Mouse (Mus musculus): Measurements from ENCODE around the gene AU041133. TPM values are rescaled to one million over a fixed set of nuclear protein-coding genes. Genes with fewer than 3 reads are reported as not detected.

Gene AU041133
- polyA plus RNA-seq, 1 experiment from 2014 or later, result 4.1 TPM

- Histone ChIP-seq H3K27ac (ENCODE audit: low read length) (peak overlapping the region; percentile 96), H3K27me3 (ENCODE audit: control insufficient read depth, insufficient read depth, low read length) (no peaks in the 10 kb centered on the region), H3K9ac (ENCODE audit: low read length) (peak overlapping the region; percentile 78), H3K4me1 (ENCODE audit: control insufficient read depth, insufficient read depth, low read length) (0 out of 2 replicates have a peak, but pooled peaks cover 4% of the 10 kb centered on the region), H3K4me2 (ENCODE audit: low read depth, low read length) (peak overlapping the region; percentile 77), H3K36me3 (ENCODE audit: control insufficient read depth, insufficient read depth) (no peaks in the 10 kb centered on the region), H3K9me3 (replicated peaks; ENCODE audit: control insufficient read depth, low read length) (peaks cover 4% of the 10 kb centered on the region; the same call in 1 of the 2 replicates), H3K4me3 (ENCODE audit: low read length) (peak overlapping the region; percentile 72)
- WGBS, result 5% methylated on average over 47 of the region's 47 CpGs
- peak; percentile 98 for ATAC-seq (replicated peaks; ENCODE audit: extremely low read depth, insufficient read depth, low FRiP score)
Measured at GRCm38 (mm10) chr10:82178257-82179064, 50.6 kb downstream of the AU041133 start.

Other genes starting within 250 kb of the AU041133 start
- gene Zfp781, start 197.5 kb upstream of the AU041133 start, polyA plus RNA-seq (2015; fragmentation: Nextera tagmentation; extraction: Ambion mirVana), result 0.91 and 1.7 TPM in 2 replicates
- gene Zfp873, start 79.9 kb upstream of the AU041133 start, polyA plus RNA-seq (2015; fragmentation: Nextera tagmentation; extraction: Ambion mirVana), result 11.5 and 11.9 TPM in 2 replicates
- gene BC024063, start 44.7 kb upstream of the AU041133 start, polyA plus RNA-seq (2015; fragmentation: Nextera tagmentation; extraction: Ambion mirVana), result 2.9 and 3.0 TPM in 2 replicates
- 13.4 and 13.9 TPM in 2 replicates for gene Zfp938, start 113.3 kb downstream of the AU041133 start, polyA plus RNA-seq (2015; fragmentation: Nextera tagmentation; extraction: Ambion mirVana)
- gene 4932415D10Rik, start 188.6 kb downstream of the AU041133 start, polyA plus RNA-seq (2015; fragmentation: Nextera tagmentation; extraction: Ambion mirVana), result not detected in 2 replicates
- 5.3 and 5.6 TPM in 2 replicates for gene Gm4924, start 226.2 kb downstream of the AU041133 start, polyA plus RNA-seq (2015; fragmentation: Nextera tagmentation; extraction: Ambion mirVana)